Mouse (Mus musculus) CD4-positive naive resting alpha-beta T cell, adult 76 days (primary cell): ENCODE measurements around the gene H2afz. TPM values are rescaled to one million over a fixed set of nuclear protein-coding genes. Genes with fewer than 3 reads are reported as not detected.

Experiments used
- total RNA-seq: library from RNA; stranded (reverse); gene quantifications from one replicate; pipeline ENCODE4 v1.2.4, GENCODE M21; 2023

H2afz gene
- total RNA-seq = 219 TPM

GRCm38 (mm10) chr3:137864124-137864987, at the start of gene H2afz:
Gene H2afz, plus strand, starts transcription at chr3:137864487.

GRCm38 (mm10) chr3:137867437-137868093, 3.3 kb downstream of the H2afz start, which contains the start of gene Dnajb14:
Gene Dnajb14, plus strand, starts transcription at chr3:137867675.

Other genes starting within 250 kb of the H2afz start
- gene Ddit4l, start 242.9 kb upstream of the H2afz start, total RNA-seq = not detected
- gene Gm21962, start 193.0 kb upstream of the H2afz start, total RNA-seq = not detected
- gene Dnajb14, start 3.2 kb downstream of the H2afz start, total RNA-seq = 4.6 TPM
- gene Lamtor3, start 54.0 kb downstream of the H2afz start, total RNA-seq = 53.8 TPM
- 47.2 TPM for gene Dapp1, start 117.1 kb downstream of the H2afz start, total RNA-seq
- not detected for gene 1110002E22Rik, start 200.6 kb downstream of the H2afz start, total RNA-seq
- gene Gm5105, start 202.9 kb downstream of the H2afz start, total RNA-seq = not detected